Comparison of ENCODE assay signal across 8 mouse cellular contexts in genomic region chr14:120295355-120296220, GRCm38 (mm10). TPM values are rescaled to one million over a fixed set of nuclear protein-coding genes. Genes with fewer than 3 reads are reported as not detected.
DNase-seq lines count a peak whose midpoint lies in the region; ATAC-seq and TF ChIP-seq lines count a peak whose summit lies in the region.

No protein-coding gene starts in this region.

- peak; percentile 76 for DNase-seq in gastrocnemius, adult 18-20 months (ENCODE audit: low spot score)
- DNase-seq in gastrocnemius, postnatal 4 days (ENCODE audit: low spot score in 2 of 2): no peak
- no peak for DNase-seq in thymus, adult 2 months
- DNase-seq in thymus, postnatal 4 days: no peak
- no peak for DNase-seq in intestine, embryonic 14.5 days (ENCODE audit: low spot score)
- no peak for DNase-seq in stomach, postnatal 0 days (ENCODE audit: low spot score)
- no peak for DNase-seq in left cerebral cortex, adult 18-20 months (ENCODE audit: low spot score in 2 of 2)
- DNase-seq in spleen, adult 18-20 months: no peak

- peaks cover 47% of the 10 kb centered on the region for H3K4me1 ChIP-seq in thymus, adult 2 months (replicated peaks; ENCODE audit: control insufficient read depth, insufficient read depth, low read length)
- peaks cover 72% of the 10 kb centered on the region for H3K4me1 ChIP-seq in intestine, embryonic 14.5 days (replicated peaks; ENCODE audit: control insufficient read depth, insufficient read depth, low read length)
- H3K4me1 ChIP-seq in stomach, postnatal 0 days (replicated peaks; ENCODE audit: control insufficient read depth, insufficient read depth): peaks cover 19% of the 10 kb centered on the region

- no peak overlapping the region for H3K9ac ChIP-seq in intestine, embryonic 14.5 days (ENCODE audit: low read length)
- H3K9ac ChIP-seq in stomach, postnatal 0 days (ENCODE audit: low read length): no peak overlapping the region

- ATAC-seq in intestine, embryonic 14.5 days (replicated peaks; ENCODE audit: low FRiP score, low TSS enrichment, low read depth): no peak
- ATAC-seq in stomach, postnatal 0 days (ENCODE audit: low FRiP score, low TSS enrichment): peak; percentile 13; the same call in 1 of the 2 replicates

- WGBS in thymus, adult 2 months: 87% methylated on average over 13 of the region's 13 CpGs
- 82% methylated on average over 13 of the region's 13 CpGs for WGBS in intestine, embryonic 14.5 days
- 66% methylated on average over 13 of the region's 13 CpGs for WGBS in stomach, postnatal 0 days

- H3K4me2 ChIP-seq in intestine, embryonic 14.5 days (ENCODE audit: low read length): peak overlapping the region; percentile 35; the same call in 1 of the 2 replicates
- H3K4me2 ChIP-seq in stomach, postnatal 0 days (replicated peaks; ENCODE audit: low read depth): 0 out of 2 replicates have a peak overlapping the region, but pooled peaks have one; percentile 9

- TF ChIP-seq POLR2A in thymus, adult 2 months (IDR thresholded peaks at IDR 0.05; ENCODE audit: control insufficient read depth, extremely low read depth, insufficient read depth, low read length, poor library complexity): no peak

- H3K9me3 ChIP-seq in intestine, embryonic 14.5 days (ENCODE audit: control insufficient read depth, low read length): no peaks in the 10 kb centered on the region
- H3K9me3 ChIP-seq in stomach, postnatal 0 days (ENCODE audit: control insufficient read depth, low read length): no peaks in the 10 kb centered on the region

- no peak for TF ChIP-seq EP300 in stomach, postnatal 0 days (optimal IDR thresholded peaks at IDR 0.05)

- peak overlapping the region; percentile 74 for H3K27ac ChIP-seq in thymus, adult 2 months (ENCODE audit: control insufficient read depth, insufficient read depth, low read length)
- peak overlapping the region; percentile 85; the same call in 1 of the 2 replicates for H3K27ac ChIP-seq in intestine, embryonic 14.5 days (ENCODE audit: low read depth)
- H3K27ac ChIP-seq in stomach, postnatal 0 days (replicated peaks): peak overlapping the region; percentile 59

- no peak for TF ChIP-seq CTCF in thymus, adult 2 months (IDR thresholded peaks at IDR 0.05; ENCODE audit: borderline replicate concordance, control insufficient read depth, extremely low read depth, insufficient read depth, low read length, poor library complexity)
- no peak for TF ChIP-seq CTCF in stomach, postnatal 0 days (IDR thresholded peaks at IDR 0.05; ENCODE audit: low read depth)

- H3K27me3 ChIP-seq in thymus, adult 2 months (ENCODE audit: control insufficient read depth, insufficient read depth, low read length): no peaks in the 10 kb centered on the region
- H3K27me3 ChIP-seq in intestine, embryonic 14.5 days (replicated peaks; ENCODE audit: control insufficient read depth, insufficient read depth, low read length): no peaks in the 10 kb centered on the region
- H3K27me3 ChIP-seq in stomach, postnatal 0 days (ENCODE audit: control insufficient read depth, insufficient read depth, low read length): no peaks in the 10 kb centered on the region

- H3K4me3 ChIP-seq in thymus, adult 2 months (ENCODE audit: control insufficient read depth, insufficient read depth, low read length): no peak overlapping the region
- H3K4me3 ChIP-seq in intestine, embryonic 14.5 days (ENCODE audit: low read depth, low read length): no peak overlapping the region
- no peak overlapping the region for H3K4me3 ChIP-seq in stomach, postnatal 0 days (ENCODE audit: low read depth, low read length)

- no peaks in the 10 kb centered on the region for H3K36me3 ChIP-seq in thymus, adult 2 months (ENCODE audit: control insufficient read depth, insufficient read depth, low read length)
- H3K36me3 ChIP-seq in intestine, embryonic 14.5 days (ENCODE audit: control insufficient read depth, insufficient read depth, low read length): peaks cover 5% of the 10 kb centered on the region; the same call in 1 of the 2 replicates
- H3K36me3 ChIP-seq in stomach, postnatal 0 days (ENCODE audit: control insufficient read depth, insufficient read depth, low read length): no peaks in the 10 kb centered on the region

RNA-seq across cellular contexts. Expression of gene Mbnl2, which starts 20.1 kb away (rescaled TPM):
- 100 to 1,000 TPM; 299 to 300 TPM for total RNA-seq in gastrocnemius, adult 18-20 months (2021)
- 100 to 1,000 TPM; 172 to 208 TPM for total RNA-seq in gastrocnemius, postnatal 4 days (2021)
- 58.9 and 64.4 TPM in 2 replicates for polyA plus RNA-seq in thymus, adult 2 months (2012; rRNA removed)
- 111 and 118 TPM in 2 replicates for polyA plus RNA-seq in intestine, embryonic 14.5 days (2014; fragmentation: Nextera tagmentation; extraction: Ambion mirVana)
- polyA plus RNA-seq in stomach, postnatal 0 days (2015; fragmentation: Nextera tagmentation; extraction: Ambion mirVana): 101 and 104 TPM in 2 replicates
- 100 to 1,000 TPM; 241 to 268 TPM for total RNA-seq in left cerebral cortex, adult 18-20 months (2021)
